Mouse (Mus musculus): Measurements from ENCODE around the gene Oas1a.

DNA sequence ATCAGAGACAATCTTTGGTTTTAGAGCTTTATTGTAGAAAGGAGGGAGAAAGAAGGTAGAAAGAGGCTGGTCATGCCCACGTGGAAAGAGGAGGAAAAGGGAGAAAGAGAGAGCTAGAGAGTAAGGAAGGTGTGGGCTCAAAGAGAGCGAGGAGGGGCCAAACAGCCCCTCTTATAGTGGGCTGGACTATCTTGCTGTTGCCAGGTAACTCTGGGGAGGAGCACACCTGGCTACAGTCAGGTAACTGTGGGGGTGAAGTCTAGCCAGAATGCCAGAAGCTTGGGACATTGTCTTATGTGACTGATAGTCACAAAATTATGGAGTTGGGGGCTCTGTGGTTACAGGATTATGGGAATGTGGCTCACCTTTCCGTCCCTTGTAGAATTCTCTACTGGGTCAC lies 37.2 kb downstream of the Oas1a start:
- TF ChIP-seq CTCF (IDR thresholded peaks at IDR 0.05; ENCODE audit: insufficient read depth, low read length): no peak
- TF ChIP-seq POLR2A (IDR thresholded peaks at IDR 0.05; ENCODE audit: borderline replicate concordance, extremely low read depth, low read depth, low read length): no peak
